Mouse (Mus musculus) urinary bladder, postnatal 14 days (tissue): ENCODE results near the gene Plekha5.

ENCODE experiments used
- DNase-seq: peaks from one replicate; pipeline ENCODE4 v3.0.0; 2021; ENCODE audit warnings: low spot score

Gene Plekha5

GRCm38 (mm10) chr6:140611282-140611681 is 187.4 kb downstream of the Plekha5 start:
- no peak for DNase-seq

- DNase-seq = no peak
These were observed 188.1 kb downstream of the Plekha5 start for GRCm38 (mm10) chr6:140611893-140612473.

DNA sequence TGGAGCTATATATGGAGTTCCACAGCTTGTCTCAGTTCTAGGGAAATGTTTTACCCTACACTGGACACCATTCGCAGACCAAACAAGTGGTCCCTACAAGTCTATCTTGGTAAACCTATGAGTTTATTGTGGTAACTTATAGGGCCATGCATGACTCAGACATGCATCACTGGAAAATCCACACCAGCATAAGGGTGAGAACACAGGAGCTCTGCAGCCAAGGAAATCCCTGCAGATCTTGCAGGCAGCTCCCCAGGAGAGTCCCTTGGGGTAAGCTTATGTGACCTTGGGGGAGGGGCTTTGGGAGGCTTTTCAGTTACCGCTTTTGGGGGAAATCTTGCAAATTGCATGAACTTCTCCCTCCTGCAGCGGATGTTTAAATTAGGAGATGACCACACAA is 190.0 kb downstream of the Plekha5 start:
- DNase-seq = no peak

GRCm38 (mm10) chr6:140614711-140615110 is 190.9 kb downstream of the Plekha5 start:
- DNase-seq = peak; percentile 32

DNA sequence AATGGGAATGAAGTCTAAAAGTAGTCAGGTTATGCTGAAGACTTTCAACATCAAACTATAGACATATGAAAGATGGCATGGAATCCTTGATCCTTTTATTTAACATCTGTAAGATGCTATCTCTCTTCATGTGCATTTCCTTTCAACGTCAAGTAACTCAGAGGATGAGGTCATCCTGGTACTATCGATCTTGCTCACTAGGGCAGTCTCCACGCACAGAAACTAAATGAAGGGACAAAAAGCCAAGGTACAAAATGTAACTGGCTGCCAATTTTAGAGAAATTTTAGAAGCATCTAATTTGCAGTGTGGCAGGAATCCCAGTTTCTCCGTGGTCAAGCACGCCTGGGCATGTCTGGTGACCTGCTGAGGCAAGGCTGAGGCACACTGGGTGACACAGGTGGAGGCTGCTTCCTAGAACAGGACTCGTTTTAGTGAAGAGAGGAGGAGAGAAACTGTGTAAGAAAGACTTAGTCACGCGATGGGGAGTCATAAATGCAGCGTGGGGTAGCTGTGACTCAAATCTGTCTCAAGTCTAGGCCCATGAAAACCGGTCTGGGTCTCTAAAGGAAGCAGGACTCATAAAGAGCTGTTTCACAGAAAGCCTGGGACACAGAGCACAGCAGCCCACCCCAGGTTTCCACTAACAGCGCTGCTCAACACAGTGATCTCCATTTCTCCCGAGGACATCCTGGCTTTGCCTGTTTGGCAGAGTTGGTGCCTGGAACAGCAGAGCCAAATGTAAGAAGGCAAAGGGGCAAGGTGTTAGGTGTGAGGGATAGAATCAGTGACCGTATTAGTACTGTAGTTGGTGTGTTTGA is 196.9 kb downstream of the Plekha5 start:
- peak; percentile 82 for DNase-seq

- no peak for DNase-seq
These were observed 197.8 kb downstream of the Plekha5 start for GRCm38 (mm10) chr6:140621622-140622021.

DNA sequence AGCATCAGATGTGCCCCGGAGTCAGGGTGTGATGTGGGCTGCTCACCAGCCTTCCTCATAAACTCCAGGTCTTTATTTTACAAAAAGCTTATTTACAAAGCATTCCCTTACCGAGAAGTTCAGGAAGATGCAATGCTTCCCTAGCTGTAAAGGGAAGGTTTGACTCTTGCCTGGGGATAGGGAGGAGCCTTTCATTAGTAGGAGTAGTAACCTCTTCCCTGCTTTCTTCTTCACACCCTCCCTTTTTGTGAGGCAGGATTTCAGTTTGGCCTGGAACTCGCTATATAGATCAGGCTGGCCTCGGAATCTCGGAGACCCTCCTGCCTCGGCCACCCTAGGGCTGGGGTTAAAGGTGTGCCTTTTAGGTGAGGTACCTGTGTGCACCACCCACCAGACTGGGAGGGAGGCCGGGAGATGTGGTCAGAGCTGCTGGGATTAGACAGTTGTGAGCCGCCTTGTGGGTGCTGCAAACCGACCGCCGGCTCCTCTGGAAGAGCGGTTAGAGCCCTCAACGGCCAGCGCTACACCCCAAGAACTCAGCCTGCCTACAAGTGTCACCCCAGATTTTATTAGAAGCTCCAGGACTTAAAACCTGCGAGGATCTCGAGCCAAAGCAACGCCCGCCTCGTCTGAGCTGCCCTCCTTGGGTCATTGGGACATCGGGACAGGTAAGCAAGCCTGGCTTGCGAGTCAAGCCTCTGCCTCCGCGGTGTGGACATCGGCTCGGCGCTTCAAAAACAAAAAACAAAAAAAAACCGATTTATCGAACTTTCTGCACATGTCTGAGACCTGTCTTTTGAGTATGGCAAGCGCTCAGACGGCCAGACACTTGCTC is 198.8 kb downstream of the Plekha5 start, which contains the start of gene Aebp2:
Gene Aebp2 (plus strand): TSS at position 273 of the 835 bp plus-strand sequence.
- no peak for DNase-seq

GRCm38 (mm10) chr6:140623226-140624095 is 199.6 kb downstream of the Plekha5 start:
- DNase-seq = peak; percentile 95

DNA sequence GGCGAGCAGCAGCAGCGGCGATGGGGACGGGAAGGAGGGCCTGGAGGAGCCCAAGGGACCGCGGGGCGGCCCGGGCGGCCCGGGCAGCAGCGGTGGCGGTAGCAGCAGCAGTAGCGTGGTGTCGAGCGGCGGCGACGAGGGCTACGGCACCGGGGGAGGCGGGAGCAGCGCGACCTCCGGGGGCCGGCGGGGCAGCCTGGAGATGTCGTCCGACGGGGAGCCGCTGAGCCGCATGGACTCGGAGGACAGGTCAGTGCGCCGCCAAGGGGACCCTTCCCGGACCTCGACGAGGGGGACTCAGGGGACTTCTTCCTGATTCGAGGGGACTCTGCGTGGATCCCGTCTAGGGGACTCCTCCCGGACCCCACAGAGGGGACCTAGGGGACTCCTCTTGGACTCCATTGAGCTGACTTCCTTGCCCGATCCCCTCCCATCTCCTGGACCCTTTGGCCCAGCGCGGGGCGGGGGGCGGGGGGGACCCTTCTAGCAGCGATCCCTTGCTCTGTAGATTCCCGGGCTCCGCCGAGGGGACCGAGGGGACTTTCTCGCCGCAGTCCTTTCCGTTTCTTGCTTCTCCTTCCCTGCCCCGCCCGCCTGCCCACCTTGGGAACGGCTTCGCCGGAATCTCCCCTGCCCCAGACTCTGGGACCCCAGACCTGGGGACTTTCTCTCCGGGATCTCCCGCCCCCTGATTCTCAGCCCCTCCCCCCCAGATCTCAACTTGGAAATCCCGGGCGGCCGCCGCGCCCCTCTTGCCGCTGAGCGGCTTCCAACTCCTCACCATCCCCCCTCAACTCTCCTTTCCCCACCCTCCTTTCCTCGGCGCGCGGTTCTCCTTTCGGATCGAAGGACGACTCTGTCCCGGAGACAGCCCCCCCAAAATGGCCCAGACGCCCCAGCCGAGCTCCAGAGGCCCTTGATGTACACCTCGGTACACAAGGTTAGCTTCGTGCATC is 200.5 kb downstream of the Plekha5 start:
- peak; percentile 40 for DNase-seq

GRCm38 (mm10) chr6:140629176-140629859 is 205.5 kb downstream of the Plekha5 start:
- DNase-seq = no peak

DNA sequence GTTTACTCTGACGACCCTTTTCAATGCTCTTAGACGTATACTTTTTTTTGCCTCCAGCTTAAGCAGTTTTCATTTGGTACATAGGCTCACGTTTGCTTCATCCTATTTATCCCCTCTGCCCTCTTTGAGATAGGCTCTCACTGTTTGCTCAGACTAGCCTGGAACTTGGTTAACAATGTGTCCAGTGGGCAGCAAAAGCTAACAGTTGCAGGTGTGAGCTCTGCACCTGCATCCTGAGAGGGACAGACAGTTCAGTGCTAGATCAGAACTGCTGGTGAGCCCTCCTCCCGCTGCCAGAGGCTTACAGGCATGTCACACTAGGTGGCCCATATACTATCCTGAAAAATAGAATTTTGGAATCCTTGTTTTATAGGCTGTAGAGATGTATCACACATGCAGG is 206.5 kb downstream of the Plekha5 start:
- no peak for DNase-seq

GRCm38 (mm10) chr6:140633616-140634015 is 209.8 kb downstream of the Plekha5 start:
- DNase-seq = no peak

DNA sequence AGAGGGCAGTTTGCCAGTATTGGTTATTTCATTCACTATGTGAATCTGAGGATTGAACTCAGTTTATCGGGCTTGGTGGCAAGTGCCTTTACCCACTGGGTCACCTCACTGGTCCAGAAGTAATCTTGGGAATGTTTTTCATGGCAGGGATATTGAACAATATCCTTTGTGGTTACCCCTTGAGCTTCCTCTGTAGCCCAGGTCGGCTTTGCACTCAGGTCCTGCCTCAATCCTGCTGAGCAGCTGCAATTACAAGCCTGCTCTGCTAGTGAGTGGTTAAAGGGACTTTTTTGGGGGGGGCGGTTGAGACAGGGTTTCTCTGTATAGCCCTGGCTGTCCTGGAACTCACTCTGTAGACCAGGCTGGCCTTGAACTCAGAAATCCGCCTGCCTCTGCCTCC is 212.4 kb downstream of the Plekha5 start:
- no peak for DNase-seq

DNA sequence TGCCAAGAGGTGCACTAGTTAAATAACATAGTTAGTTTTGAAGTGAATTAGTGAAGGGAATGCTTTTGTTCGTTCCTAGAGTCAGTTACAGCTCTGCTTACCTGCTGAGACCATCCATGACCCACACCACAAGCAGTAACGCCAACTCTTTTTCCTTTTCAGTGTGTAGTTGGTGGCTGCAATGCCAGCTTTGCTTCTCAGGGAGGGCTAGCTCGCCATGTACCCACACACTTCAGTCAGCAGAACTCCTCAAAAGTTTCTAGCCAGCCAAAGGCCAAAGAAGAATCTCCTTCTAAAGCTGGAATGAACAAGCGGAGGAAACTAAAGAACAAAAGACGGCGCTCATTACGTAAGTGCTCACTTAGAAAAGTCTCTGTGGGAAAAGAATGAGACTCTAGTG is 218.2 kb downstream of the Plekha5 start:
- no peak for DNase-seq

DNA sequence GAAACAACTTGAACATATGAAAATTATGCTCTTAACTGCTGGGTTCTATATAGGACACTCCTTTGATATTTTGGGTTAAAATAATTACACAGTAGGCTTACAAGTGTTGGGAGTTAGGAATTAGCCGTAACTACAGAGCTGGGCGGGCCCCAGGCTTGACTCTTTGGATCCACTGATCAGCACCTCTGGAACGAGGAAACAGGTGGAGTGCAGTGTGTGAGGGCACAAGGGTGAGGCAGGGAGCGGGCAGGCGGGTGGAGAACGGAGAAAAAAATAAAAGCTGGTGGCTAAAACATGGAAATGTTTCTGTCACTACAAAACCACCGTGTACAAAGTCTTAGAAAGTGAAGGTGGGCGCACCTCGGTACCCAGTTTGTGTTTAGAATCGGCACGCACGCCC is 218.8 kb downstream of the Plekha5 start:
- peak; percentile 29 for DNase-seq

- DNase-seq = no peak
These were observed 222.1 kb downstream of the Plekha5 start for GRCm38 (mm10) chr6:140645931-140646330.
